Mouse (Mus musculus) stomach, postnatal 0 days (tissue): Measurements from ENCODE around the gene Tuba1b. TPM values are rescaled to one million over a fixed set of nuclear protein-coding genes. Genes with fewer than 3 reads are reported as not detected.

Experiments used
- ATAC-seq: fragments of 200-750 bp; cut with Nextera tagmentation; 2 replicates; pipeline ENCODE4 v1.8.0; 2017; ENCODE audit not compliant: low FRiP score, low TSS enrichment
- DNase-seq: peaks from one replicate; pipeline ENCODE4 v3.0.0-alpha.2; 2016; ENCODE audit warnings: low spot score
- H3K27ac ChIP-seq: fragments of 300-500 bp; sonication (generic); replicated peaks from 2 replicates; pipeline ENCODE4 v1.5.1; 2014; ENCODE audit warnings: mild to moderate bottlenecking, control low read depth
- H3K27me3 ChIP-seq: fragments of 300-500 bp; sonication (generic); 2 replicates; pipeline ENCODE4 v1.6.1; 2014; ENCODE audit warnings: low read length; ENCODE audit not compliant: control insufficient read depth, insufficient read depth
- H3K36me3 ChIP-seq: fragments of 300-500 bp; sonication (generic); 2 replicates; pipeline ENCODE4 v1.6.1; 2014; ENCODE audit warnings: low read length, mixed read lengths; ENCODE audit not compliant: control insufficient read depth, insufficient read depth
- H3K4me1 ChIP-seq: fragments of 300-500 bp; sonication (generic); replicated peaks from 2 replicates; pipeline ENCODE4 v1.6.1; 2014; ENCODE audit warnings: antibody characterized with exemption; ENCODE audit not compliant: control insufficient read depth, insufficient read depth
- H3K4me2 ChIP-seq: fragments of 300-500 bp; sonication (generic); replicated peaks from 2 replicates; pipeline ENCODE4 v1.6.1; 2014; ENCODE audit warnings: low read depth, mild to moderate bottlenecking, control low read depth, moderate library complexity
- H3K4me3 ChIP-seq: fragments of 300-500 bp; sonication (generic); 2 replicates; pipeline ENCODE4 v1.5.1; 2014; ENCODE audit warnings: low read depth, low read length, control low read depth
- H3K9ac ChIP-seq: fragments of 300-500 bp; sonication (generic); 2 replicates; pipeline ENCODE4 v1.6.1; 2014; ENCODE audit warnings: mild to moderate bottlenecking, low read length, control low read depth, mixed read lengths
- H3K9me3 ChIP-seq: fragments of 300-500 bp; sonication (generic); 2 replicates; pipeline ENCODE4 v1.6.1; 2016; ENCODE audit warnings: low read length; ENCODE audit not compliant: control insufficient read depth
- CTCF ChIP-seq: IDR thresholded peaks from 2 replicates; pipeline ENCODE4 v1.5.1; 2016; ENCODE audit warnings: antibody characterized with exemption, low read depth, mild to moderate bottlenecking, moderate library complexity
- EP300 ChIP-seq: optimal IDR thresholded peaks from 2 replicates; pipeline ENCODE3; 2016; ENCODE audit warnings: antibody characterized with exemption
- WGBS: fragments of 180-500 bp; shearing (Covaris S2); extraction: QIAGEN DNeasy Blood & Tissue Kit; methylation state at CpG from one replicate; pipeline ENCODE4 v1.1.7; 2014; 5-methylcytosine and 5-hydroxymethylcytosine counted together
- polyA plus RNA-seq: library from polyadenylated mRNA; unstranded; fragments of >200 nt; fragmentation: Nextera tagmentation; extraction: Ambion mirVana; gene quantifications from 2 replicates; pipeline ENCODE4 v1.2.1, GENCODE M21; 2015

Tuba1b gene
- polyA plus RNA-seq, 1 experiment from 2014 or later, result 552 TPM

DNA sequence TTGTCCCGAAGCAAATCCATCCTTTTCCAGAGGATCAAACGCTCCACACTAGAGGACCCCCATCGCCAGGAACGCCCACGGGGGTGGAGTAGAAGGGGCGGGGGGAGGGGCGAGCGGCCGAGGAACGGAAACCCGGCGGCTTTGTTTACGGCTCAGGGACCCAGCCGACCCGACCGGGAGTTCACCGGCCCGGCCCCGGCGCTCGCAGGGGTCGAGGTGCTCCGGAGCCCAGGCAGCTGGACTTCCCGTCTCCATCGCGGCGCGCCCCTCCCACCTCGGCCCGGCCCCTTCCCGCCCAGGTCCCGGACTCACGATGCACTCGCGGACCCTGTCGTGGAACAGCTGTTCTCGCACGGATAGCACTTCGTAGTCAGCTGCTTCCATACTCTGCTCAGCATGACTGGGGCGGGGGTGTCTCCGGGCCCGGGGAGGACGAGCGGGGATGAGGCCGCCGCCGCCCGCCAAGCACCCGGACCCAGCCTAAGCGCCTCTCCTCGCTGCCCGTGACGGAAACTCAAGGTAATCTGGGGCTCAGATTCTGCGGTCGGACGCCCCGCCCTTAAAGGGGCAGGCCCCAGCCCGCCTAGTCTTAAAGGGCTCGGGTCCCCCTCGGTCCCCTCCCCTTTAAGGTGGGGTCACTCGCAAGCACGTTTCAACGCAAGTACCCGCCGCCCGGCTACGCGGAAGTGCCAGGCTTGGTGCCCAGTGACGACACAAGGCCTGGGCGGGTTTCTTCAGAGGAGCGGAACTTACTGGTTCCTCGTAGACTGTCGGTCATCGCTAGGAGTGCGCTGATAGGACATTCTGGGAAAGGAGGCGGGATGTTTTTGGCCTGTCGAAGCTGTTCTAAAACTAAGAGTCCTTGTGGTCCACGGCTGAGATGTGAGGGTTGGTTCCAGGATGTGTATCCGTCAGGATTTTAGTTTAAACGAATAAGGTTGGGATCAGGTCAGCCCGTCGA lies 16.5 kb downstream of the Tuba1b start, which contains the start of gene Lmbr1l:
Lmbr1l (minus strand) TSS at position 694 of the 961 bp plus-strand sequence.
- H3K9ac ChIP-seq, result peak within 1 kb of the TSS; percentile 85
- 0 out of 2 replicates have a peak, but pooled peaks have one; percentile 2 for TF ChIP-seq CTCF
- TF ChIP-seq EP300, result no peak
- ATAC-seq, result peak; percentile 99
- no peaks in the 10 kb centered on the region for H3K9me3 ChIP-seq
- under 1% methylated on average over 76 of the region's 82 CpGs for WGBS
- H3K4me2 ChIP-seq, result peak within 1 kb of the TSS; percentile 79
- H3K27ac ChIP-seq, result peak within 1 kb of the TSS; percentile 96
- no peaks in the 10 kb centered on the region for H3K4me1 ChIP-seq
- H3K4me3 ChIP-seq, result peak within 1 kb of the TSS; percentile 90
- no peaks in the 10 kb centered on the region for H3K27me3 ChIP-seq
- DNase-seq, result peak; percentile 99
- H3K36me3 ChIP-seq, result no peaks in the 10 kb centered on the region

DNA sequence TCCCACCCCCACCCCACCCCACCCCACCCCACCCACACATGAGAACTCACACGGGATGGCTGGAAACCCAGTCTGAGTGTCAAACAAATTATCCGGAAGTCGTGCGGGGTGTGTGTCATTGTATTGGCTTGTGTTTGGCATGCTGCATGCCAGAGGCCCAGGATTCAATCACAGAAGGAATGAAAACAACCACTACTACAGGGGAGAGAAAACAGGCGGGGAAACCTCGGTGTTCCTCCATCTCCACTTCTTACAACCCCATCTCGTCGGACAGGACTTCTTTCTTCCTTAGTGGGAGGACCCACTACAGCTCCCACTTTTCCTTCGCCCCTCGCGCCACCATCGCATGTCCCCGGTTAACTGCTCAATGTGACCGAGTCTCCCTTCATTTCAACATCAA lies 17.3 kb downstream of the Tuba1b start:
- DNase-seq, result peak; percentile 54
- WGBS, result 0% methylated on average over 13 of the region's 14 CpGs
- Histone ChIP-seq H3K4me2 (peak overlapping the region; percentile 79), H3K27me3 (no peaks in the 10 kb centered on the region), H3K27ac (peak overlapping the region; percentile 96), H3K4me1 (no peaks in the 10 kb centered on the region), H3K36me3 (0 out of 2 replicates have a peak, but pooled peaks cover 3% of the 10 kb centered on the region), H3K4me3 (peak overlapping the region; percentile 90), H3K9ac (peak overlapping the region; percentile 85), H3K9me3 (no peaks in the 10 kb centered on the region)
- TF ChIP-seq CTCF (no peak), EP300 (no peak)
- no peak for ATAC-seq

DNA sequence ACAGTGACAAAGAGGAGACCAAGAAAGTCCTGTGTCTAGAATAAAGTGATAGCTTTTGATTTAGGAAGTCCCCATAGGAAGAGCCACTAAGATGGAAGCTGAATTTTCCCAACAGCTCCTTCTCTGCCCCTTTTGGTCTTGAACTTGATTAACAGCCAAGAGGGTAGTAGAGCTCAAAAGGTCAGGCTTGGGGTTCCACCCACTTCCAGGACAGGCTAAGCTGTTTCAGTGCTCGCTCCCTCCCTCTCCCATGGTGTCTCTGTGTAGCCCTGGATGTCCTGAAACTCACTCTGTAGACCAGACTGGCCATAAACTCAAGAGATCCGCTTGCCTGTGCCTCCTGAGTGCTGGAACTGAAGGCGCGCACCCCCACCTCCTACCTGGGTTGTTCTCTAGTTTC lies 18.3 kb downstream of the Tuba1b start:
- Histone ChIP-seq H3K4me3 (no peak overlapping the region), H3K27me3 (no peaks in the 10 kb centered on the region), H3K4me2 (peak overlapping the region; percentile 79; the same call in 1 of the 2 replicates), H3K27ac (no peak overlapping the region), H3K4me1 (no peaks in the 10 kb centered on the region), H3K9ac (peak overlapping the region; percentile 85; the same call in 1 of the 2 replicates), H3K36me3 (peaks cover 6% of the 10 kb centered on the region; the same call in 1 of the 2 replicates), H3K9me3 (no peaks in the 10 kb centered on the region)
- TF ChIP-seq CTCF, result no peak
- TF ChIP-seq EP300, result no peak
- DNase-seq (no peak), ATAC-seq (no peak)
- 88% methylated on average over 4 of the region's 4 CpGs for WGBS

DNA sequence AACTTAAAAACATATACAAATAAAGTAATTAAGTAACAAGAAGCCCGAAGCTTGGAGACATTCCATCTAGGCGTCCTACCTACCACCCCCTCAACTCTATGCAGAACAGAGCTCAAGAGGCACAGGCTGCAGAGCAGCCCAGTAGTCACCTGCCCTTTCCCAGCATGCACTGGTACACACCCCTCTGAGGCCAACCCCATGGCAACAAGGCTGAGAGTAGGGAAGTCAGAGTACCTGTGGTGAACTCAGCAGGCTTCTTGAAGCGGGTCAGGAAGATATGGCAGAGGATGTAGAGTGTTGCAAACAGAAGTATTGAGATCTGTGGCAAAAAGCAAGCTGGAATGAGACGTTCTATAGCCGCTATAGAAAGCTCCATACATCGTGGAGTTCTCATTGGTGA lies 19.5 kb downstream of the Tuba1b start:
- DNase-seq, result no peak
- Histone ChIP-seq H3K4me3 (no peak overlapping the region), H3K27ac (no peak overlapping the region), H3K27me3 (no peaks in the 10 kb centered on the region), H3K9ac (no peak overlapping the region), H3K4me2 (no peak overlapping the region), H3K36me3 (peaks cover 6% of the 10 kb centered on the region; the same call in 1 of the 2 replicates), H3K4me1 (no peaks in the 10 kb centered on the region), H3K9me3 (no peaks in the 10 kb centered on the region)
- no peak for ATAC-seq
- TF ChIP-seq EP300 (no peak), CTCF (no peak)
- 90% methylated on average over 6 of the region's 6 CpGs for WGBS

DNA sequence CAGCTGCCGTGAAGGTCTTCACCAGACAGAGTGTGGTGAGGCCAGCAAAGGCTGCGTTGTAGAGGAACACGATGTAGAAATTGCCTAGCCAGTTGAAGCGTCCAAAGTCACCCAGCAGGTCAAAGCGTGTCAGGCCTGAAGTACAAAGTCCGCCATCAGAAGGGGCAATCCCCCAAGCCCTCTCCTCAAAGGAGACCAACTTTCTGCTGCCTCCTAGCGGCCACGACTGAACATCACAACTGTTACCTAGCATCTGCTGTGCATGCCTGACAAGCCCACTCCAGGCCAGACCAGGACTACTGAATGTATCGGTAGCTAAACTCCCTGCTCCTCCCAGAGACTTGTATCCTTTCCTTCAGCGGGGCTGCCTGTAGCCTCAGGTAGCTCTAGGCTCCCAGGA lies 29.7 kb downstream of the Tuba1b start:
- no peak overlapping the region for H3K27ac ChIP-seq
- no peak overlapping the region for H3K9ac ChIP-seq
- no peaks in the 10 kb centered on the region for H3K9me3 ChIP-seq
- TF ChIP-seq EP300 (no peak), CTCF (peak; percentile 78)
- no peak overlapping the region for H3K4me3 ChIP-seq
- 30% methylated on average over 10 of the region's 10 CpGs for WGBS
- H3K36me3 ChIP-seq, result peaks cover 5% of the 10 kb centered on the region
- peak; percentile 35 for DNase-seq
- H3K4me1 ChIP-seq, result no peaks in the 10 kb centered on the region
- ATAC-seq, result no peak
- H3K4me2 ChIP-seq, result no peak overlapping the region
- H3K27me3 ChIP-seq, result no peaks in the 10 kb centered on the region

DNA sequence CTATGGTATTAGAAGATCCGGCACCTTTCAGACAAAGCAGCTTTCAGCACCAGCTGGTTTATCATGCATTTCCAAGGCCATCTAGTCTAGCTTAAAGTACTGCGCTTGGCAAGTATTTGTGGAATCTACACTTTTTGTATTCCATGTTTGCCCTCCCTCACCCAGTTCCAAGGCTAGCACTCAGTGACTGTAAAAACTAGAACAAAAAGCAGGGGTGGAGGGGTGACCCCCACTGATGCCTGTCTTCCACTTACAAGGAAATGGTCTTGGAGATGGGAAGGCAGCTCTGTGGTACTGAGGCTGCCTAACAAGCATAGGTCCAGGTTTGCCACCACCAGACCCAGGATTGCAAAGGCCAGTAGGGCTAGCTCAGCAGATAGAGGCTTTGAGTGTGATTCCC lies 31.8 kb downstream of the Tuba1b start:
- WGBS, result 87% methylated on average over 2 of the region's 2 CpGs
- no peak overlapping the region for H3K4me3 ChIP-seq
- no peak overlapping the region for H3K4me2 ChIP-seq
- H3K27ac ChIP-seq, result no peak overlapping the region
- TF ChIP-seq CTCF (no peak), EP300 (no peak)
- no peak overlapping the region for H3K9ac ChIP-seq
- H3K9me3 ChIP-seq, result no peaks in the 10 kb centered on the region
- no peaks in the 10 kb centered on the region; the same call in 1 of the 2 replicates for H3K27me3 ChIP-seq
- no peak for DNase-seq
- H3K36me3 ChIP-seq, result no peaks in the 10 kb centered on the region; the same call in 1 of the 2 replicates
- H3K4me1 ChIP-seq, result no peaks in the 10 kb centered on the region
- ATAC-seq, result no peak
